Mouse (Mus musculus) hindbrain, embryonic 10.5 days (tissue): ENCODE data around the gene Pdpr. TPM values are rescaled to one million over a fixed set of nuclear protein-coding genes. Genes with fewer than 3 reads are reported as not detected.
"Not testable (repeated sequence)": the region's sequence is repeated elsewhere in the genome, so short reads cannot be mapped to it uniquely, and the experiment has no call there.

ENCODE experiments used
- DNase-seq: peaks from one replicate; pipeline ENCODE4 v3.0.0-alpha.2; 2017; ENCODE audit warnings: low spot score
- H3K27ac ChIP-seq: fragments of 300-500 bp; sonication (generic); 2 replicates; pipeline ENCODE4 v1.5.1; 2016; ENCODE audit warnings: mild to moderate bottlenecking, moderate library complexity
- H3K27me3 ChIP-seq: fragments of 300-500 bp; sonication (generic); 2 replicates; pipeline ENCODE4 v1.6.1; 2016; ENCODE audit warnings: mild to moderate bottlenecking; ENCODE audit not compliant: poor library complexity, insufficient read depth, severe bottlenecking
- H3K36me3 ChIP-seq: fragments of 300-500 bp; sonication (generic); 2 replicates; pipeline ENCODE4 v1.6.1; 2016; ENCODE audit warnings: mild to moderate bottlenecking, moderate library complexity
- H3K4me1 ChIP-seq: fragments of 300-500 bp; sonication (generic); replicated peaks from 2 replicates; pipeline ENCODE4 v1.6.1; 2016; ENCODE audit warnings: mild to moderate bottlenecking
- H3K4me3 ChIP-seq: fragments of 300-500 bp; sonication (generic); 2 replicates; pipeline ENCODE4 v1.5.1; 2016; ENCODE audit warnings: mild to moderate bottlenecking, moderate library complexity
- H3K9me3 ChIP-seq: fragments of 300-500 bp; sonication (generic); 2 replicates; pipeline ENCODE4 v1.6.1; 2016; ENCODE audit warnings: mild to moderate bottlenecking, moderate library complexity
- WGBS: fragments of 180-500 bp; shearing (Covaris S2); methylation state at CpG from one replicate; pipeline ENCODE4 v1.1.7; 2016; 5-methylcytosine and 5-hydroxymethylcytosine counted together
- polyA plus RNA-seq: library from polyadenylated mRNA; unstranded; fragments of >200 nt; fragmentation: Nextera tagmentation; extraction: Ambion mirVana; gene quantifications from 2 replicates; pipeline ENCODE4 v1.2.1, GENCODE M21; 2016

Pdpr gene
- polyA plus RNA-seq, 1 experiment from 2014 or later = 10.4 TPM

DNA sequence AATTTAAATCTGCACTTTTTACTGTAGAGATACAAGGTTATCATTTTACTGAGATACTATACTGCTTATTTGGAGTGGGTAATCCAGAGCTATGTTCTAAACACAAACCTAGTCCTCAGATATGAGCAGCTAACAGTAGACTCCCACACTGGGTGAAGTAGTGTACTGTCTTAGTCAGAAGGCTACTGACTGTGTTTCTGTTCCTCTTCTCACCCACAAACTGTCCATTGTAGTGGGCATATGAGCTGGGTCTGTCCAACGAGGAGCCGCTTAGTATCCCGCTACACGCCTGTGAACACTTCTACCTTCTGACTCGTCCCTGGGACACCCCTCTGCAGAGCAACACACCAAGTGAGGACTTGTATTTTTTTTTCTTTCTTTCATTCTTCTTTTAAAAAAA, 20.5 kb downstream of the Pdpr start:
- Histone ChIP-seq H3K27ac (no peak overlapping the region), H3K4me3 (no peak overlapping the region), H3K4me1 (no peaks in the 10 kb centered on the region), H3K9me3 (no peaks in the 10 kb centered on the region), H3K36me3 (peaks cover 86% of the 10 kb centered on the region), H3K27me3 (no peaks in the 10 kb centered on the region)
- 95% methylated on average over 5 of the region's 5 CpGs for WGBS
- no peak for DNase-seq

DNA sequence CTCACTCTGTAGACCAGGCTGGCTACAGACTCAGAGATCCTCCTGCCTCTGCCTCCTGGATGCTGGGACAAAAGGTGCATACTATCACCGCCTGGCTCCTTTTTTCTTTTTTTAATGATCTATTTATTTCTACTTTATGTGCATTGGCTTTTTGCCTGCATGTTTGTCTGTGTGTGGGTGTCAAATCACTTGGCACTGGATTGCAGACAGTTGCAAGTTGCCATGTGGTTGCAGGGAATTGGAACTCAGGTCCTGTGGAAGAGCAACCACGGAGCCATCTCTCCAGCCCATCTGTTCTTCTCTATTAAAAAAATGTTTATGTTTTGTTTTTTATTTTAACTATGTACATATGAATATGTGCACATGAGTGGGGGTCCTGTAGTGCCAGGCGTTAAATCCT, 25.1 kb downstream of the Pdpr start:
- H3K36me3 ChIP-seq = peaks cover 98% of the 10 kb centered on the region
- no peaks in the 10 kb centered on the region for H3K27me3 ChIP-seq
- H3K27ac ChIP-seq = no peak overlapping the region
- no peaks in the 10 kb centered on the region for H3K4me1 ChIP-seq
- DNase-seq = no peak
- WGBS = 97% methylated on average over 3 of the region's 3 CpGs
- H3K4me3 ChIP-seq = no peak overlapping the region
- no peaks in the 10 kb centered on the region for H3K9me3 ChIP-seq

DNA sequence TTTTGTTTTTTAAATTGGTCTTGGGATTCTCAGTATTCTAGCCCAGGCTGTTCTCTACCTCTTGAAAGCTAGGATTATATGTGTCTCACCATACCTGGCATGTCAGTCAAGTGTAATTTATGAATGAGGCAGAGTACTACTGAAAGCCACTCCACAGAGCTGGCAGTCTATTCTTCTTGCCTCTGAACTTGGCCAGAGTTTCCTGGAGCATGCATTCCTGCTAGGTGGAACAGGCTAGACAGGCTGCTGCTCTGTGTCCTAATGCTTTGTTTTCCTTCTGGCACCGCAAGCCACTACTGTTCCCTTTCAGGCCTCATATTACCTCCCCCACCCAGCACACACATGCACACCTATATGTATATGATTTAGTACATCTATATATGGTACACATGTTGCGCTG, 36.3 kb downstream of the Pdpr start:
- WGBS = 95% methylated on average over 2 of the region's 2 CpGs
- Histone ChIP-seq H3K4me3 (no peak overlapping the region), H3K9me3 (no peaks in the 10 kb centered on the region), H3K4me1 (no peaks in the 10 kb centered on the region), H3K27me3 (no peaks in the 10 kb centered on the region), H3K27ac (no peak overlapping the region), H3K36me3 (peaks cover 95% of the 10 kb centered on the region)
- no peak for DNase-seq

DNA sequence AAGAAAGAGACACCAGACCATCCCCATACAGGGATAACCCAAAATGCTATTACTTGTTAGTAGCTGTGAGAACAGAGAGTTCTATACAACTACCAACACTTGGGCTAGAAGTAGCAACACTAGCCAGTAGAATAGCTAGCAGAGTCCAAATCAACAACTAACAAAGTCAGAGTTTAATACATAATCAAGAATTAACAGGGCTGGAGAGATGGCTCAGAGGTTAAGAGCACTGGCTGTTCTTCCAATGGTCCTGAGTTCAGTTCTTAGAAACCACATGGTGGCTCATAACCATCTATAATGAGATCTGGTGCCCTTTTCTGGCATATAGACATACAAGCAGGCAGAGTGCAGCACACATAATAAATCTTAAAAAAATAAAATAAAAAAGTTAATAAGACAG, 48.1 kb downstream of the Pdpr start:
- Histone ChIP-seq H3K36me3 (peaks cover 27% of the 10 kb centered on the region), H3K4me3 (no peak overlapping the region), H3K27me3 (no peaks in the 10 kb centered on the region), H3K27ac (no peak overlapping the region), H3K9me3 (no peaks in the 10 kb centered on the region), H3K4me1 (peaks cover 17% of the 10 kb centered on the region)
- no peak for DNase-seq

GRCm38 (mm10) chr8:111144901-111145459, 50.5 kb downstream of the Pdpr start:
- Histone ChIP-seq H3K4me1 (peaks cover 17% of the 10 kb centered on the region), H3K27ac (peak overlapping the region; percentile 75), H3K4me3 (peak overlapping the region; percentile 72)
- H3K27me3 ChIP-seq, H3K9me3 ChIP-seq, H3K36me3 ChIP-seq: not testable (repeated sequence)
- DNase-seq = peak; percentile 26
- WGBS = under 1% methylated on average over 63 of the region's 63 CpGs

DNA sequence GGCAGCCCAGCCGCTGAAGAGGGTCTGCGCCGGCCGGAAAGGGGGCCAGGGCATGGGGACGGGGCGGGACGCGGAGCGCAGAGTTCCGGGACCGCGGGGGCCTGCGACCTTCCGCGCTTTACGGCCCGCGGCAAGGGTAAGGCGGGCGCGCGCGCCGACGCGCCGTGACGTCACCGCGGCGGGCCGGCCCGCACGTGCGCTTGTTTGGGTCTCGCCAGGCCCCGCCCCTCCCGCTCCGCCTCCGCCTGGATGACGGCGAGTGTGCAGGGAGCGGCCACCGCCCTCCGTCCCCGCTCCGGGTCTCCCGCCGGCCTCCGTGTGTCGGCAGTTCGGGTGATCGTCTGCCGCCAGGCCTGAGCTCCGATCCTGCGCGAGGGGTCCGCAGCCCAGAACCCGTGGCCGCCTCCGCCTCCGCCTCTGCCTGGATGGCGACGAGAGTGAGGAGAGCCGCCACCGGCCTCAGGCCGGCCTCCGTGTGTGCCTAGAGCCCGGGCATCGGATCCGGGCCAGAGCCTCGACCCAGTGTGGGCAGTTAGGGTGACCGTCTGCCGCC, 51.1 kb downstream of the Pdpr start:
- under 1% methylated on average over 69 of the region's 74 CpGs for WGBS
- peak overlapping the region; percentile 75 for H3K27ac ChIP-seq

DNA sequence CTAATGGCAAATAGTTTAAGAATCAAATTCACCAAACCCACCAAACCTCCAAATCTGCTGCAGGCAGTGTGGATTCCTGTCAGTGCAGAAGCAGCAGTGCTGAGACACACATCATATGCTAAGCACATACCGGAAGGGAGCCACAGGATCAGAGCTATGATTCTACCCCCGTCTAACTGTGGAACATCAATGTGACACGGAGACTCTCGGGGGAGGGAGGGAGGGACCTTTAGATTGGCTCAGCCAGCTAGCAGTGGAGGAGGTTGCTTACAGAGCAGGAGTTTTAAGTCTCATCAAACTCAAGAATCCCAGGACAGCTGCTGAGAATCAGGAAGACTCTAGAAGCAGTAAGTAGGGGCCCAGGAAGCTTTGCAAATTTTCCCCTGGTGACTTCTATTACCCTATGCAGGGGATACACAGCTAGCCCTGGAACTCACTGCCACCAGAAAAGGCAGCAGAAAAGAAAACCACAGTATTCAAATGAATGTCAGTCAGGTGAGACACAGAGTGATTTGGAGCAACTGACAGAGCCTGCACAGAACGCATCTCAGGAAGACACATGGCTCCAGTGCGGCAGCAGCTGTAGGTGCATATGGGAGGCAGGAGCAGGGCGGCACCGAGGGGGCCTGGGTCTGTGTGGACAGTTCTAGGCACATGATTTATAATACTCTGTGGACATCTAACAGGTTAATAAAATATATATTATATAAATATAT, 61.4 kb downstream of the Pdpr start:
- Histone ChIP-seq H3K9me3 (no peaks in the 10 kb centered on the region), H3K4me1 (no peaks in the 10 kb centered on the region), H3K27ac (no peak overlapping the region), H3K36me3 (peaks cover 86% of the 10 kb centered on the region), H3K4me3 (no peak overlapping the region), H3K27me3 (no peaks in the 10 kb centered on the region)
- no peak for DNase-seq
- 94% methylated on average over 8 of the region's 8 CpGs for WGBS

More for the DNA sequence above, 51.1 kb downstream of the Pdpr start:
- Histone ChIP-seq H3K4me1 (peaks cover 17% of the 10 kb centered on the region), H3K4me3 (peak overlapping the region; percentile 72)
- peak; percentile 91 for DNase-seq
- H3K9me3 ChIP-seq, H3K27me3 ChIP-seq, H3K36me3 ChIP-seq: not testable (repeated sequence)

DNA sequence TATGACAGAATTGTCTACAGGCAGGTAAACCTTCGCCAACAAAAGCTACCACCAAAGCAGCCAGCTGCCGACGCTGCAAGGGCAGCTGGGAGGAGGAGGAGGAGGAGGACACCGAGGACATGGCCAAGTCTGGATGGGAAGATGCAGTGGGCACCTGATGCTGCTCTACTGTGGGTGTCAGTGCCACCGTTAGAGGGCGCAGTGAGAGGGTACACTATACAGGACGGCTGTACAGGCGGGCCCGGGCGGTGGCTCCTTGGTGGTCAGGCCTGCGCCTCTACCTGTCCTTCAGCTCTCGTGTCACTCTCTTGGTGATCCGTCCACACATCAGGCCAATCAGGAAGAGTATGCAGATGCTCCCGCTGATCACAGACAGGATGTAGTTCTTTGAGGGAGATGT, 63.2 kb downstream of the Pdpr start:
- Histone ChIP-seq H3K4me3 (no peak overlapping the region), H3K27me3 (no peaks in the 10 kb centered on the region), H3K36me3 (peaks cover 99% of the 10 kb centered on the region), H3K4me1 (no peaks in the 10 kb centered on the region), H3K9me3 (no peaks in the 10 kb centered on the region), H3K27ac (no peak overlapping the region)
- WGBS = 53% methylated on average over 14 of the region's 14 CpGs
- peak; percentile 52 for DNase-seq

DNA sequence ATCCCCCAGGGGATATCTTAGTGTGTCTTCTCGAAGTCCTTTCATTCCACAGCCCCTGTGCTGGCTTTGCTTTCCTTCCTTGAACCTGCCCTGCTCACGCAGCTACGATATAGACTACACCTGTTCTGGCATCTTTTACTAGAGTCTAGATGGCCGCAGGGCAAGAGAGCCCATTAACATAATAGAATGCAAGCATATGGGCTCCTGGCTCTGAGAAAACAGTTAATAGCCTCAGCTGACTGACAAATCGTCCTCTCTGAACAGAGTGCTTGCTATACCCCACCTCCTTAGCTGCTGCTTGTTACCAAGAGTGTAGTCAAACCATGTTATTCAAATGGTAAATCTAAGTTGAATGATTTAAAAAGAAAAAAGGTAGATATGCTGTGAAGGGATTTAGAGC, 77.2 kb downstream of the Pdpr start:
- H3K27ac ChIP-seq = no peak overlapping the region
- no peak for DNase-seq
- no peak overlapping the region for H3K4me3 ChIP-seq
- no peaks in the 10 kb centered on the region for H3K27me3 ChIP-seq
- H3K4me1 ChIP-seq = no peaks in the 10 kb centered on the region
- 89% methylated on average over 5 of the region's 5 CpGs for WGBS
- H3K36me3 ChIP-seq = peaks cover 100% of the 10 kb centered on the region
- H3K9me3 ChIP-seq = no peaks in the 10 kb centered on the region

- H3K4me3 ChIP-seq = no peak overlapping the region
- no peaks in the 10 kb centered on the region for H3K9me3 ChIP-seq
- WGBS = 86% methylated on average over 4 of the region's 4 CpGs
- peaks cover 90% of the 10 kb centered on the region for H3K36me3 ChIP-seq
- H3K4me1 ChIP-seq = no peaks in the 10 kb centered on the region
- H3K27ac ChIP-seq = no peak overlapping the region
- no peaks in the 10 kb centered on the region for H3K27me3 ChIP-seq
- no peak for DNase-seq
Observed at GRCm38 (mm10) chr8:111185472-111185947, 91.1 kb downstream of the Pdpr start.

Other genes starting within 250 kb of the Pdpr start
- gene Cog4, start 248.0 kb upstream of the Pdpr start, polyA plus RNA-seq = 70.0 and 75.6 TPM in 2 replicates
- 185 and 217 TPM in 2 replicates for gene Sf3b3, start 247.8 kb upstream of the Pdpr start, polyA plus RNA-seq
- gene Fuk, start 192.1 kb upstream of the Pdpr start, polyA plus RNA-seq = 11.3 and 12.4 TPM in 2 replicates
- gene St3gal2, start 174.7 kb upstream of the Pdpr start, polyA plus RNA-seq = 27.0 and 27.1 TPM in 2 replicates
- gene Ddx19a, start 96.8 kb upstream of the Pdpr start, polyA plus RNA-seq = 22.2 and 25.2 TPM in 2 replicates
- 8.0 and 10.7 TPM in 2 replicates for gene Ddx19b, start 62.9 kb upstream of the Pdpr start, polyA plus RNA-seq
- 76.2 TPM in 2 replicates for gene Aars, start 61.5 kb upstream of the Pdpr start, polyA plus RNA-seq
- 17.0 and 17.4 TPM in 2 replicates for gene Exosc6, start 38.3 kb upstream of the Pdpr start, polyA plus RNA-seq
- 1.3 and 1.5 TPM in 2 replicates for gene Clec18a, start 2.2 kb upstream of the Pdpr start, polyA plus RNA-seq
- gene Glg1, start 164.6 kb downstream of the Pdpr start, polyA plus RNA-seq = 62.3 and 64.5 TPM in 2 replicates
- 77.6 and 100.0 TPM in 2 replicates for gene Rfwd3, start 205.6 kb downstream of the Pdpr start, polyA plus RNA-seq
- 0.63 and 0.65 TPM in 2 replicates for gene Mlkl, start 243.5 kb downstream of the Pdpr start, polyA plus RNA-seq